Mouse (Mus musculus) granulocyte monocyte progenitor cell, adult 5-6 weeks (primary cell): ENCODE data around the gene Vps37b. TPM values are rescaled to one million over a fixed set of nuclear protein-coding genes. Genes with fewer than 3 reads are reported as not detected.

Source experiments
- ATAC-seq: replicated peaks from 2 replicates; pipeline ENCODE4 v1.8.0; 2016; ENCODE audit warnings: mild to moderate bottlenecking, moderate TSS enrichment, inconsistent platforms; ENCODE audit not compliant: poor library complexity, severe bottlenecking
- total RNA-seq, 2 experiments: library from RNA; stranded (forward) in 1 of 2; stranded (reverse) in 1 of 2; fragments of 200-712, 200-1000 nt in 1 of 2; fragments of >200 nt in 1 of 2; fragmentation: Nextera tagmentation in 1 of 2; gene quantifications; 2 replicates each; pipeline ENCODE4 v1.2.3; 2014 to 2017

Gene Vps37b
- total RNA-seq, 2 experiments from 2014 or later, result 7.6 to 9.5 TPM

- no peak for ATAC-seq
These were observed 26.9 kb downstream of the Vps37b start for GRCm38 (mm10) chr5:124005151-124005500.

GRCm38 (mm10) chr5:124004356-124005150, 27.5 kb downstream of the Vps37b start:
- ATAC-seq, result no peak

- no peak for ATAC-seq
These were observed 28.7 kb downstream of the Vps37b start for GRCm38 (mm10) chr5:124003375-124003774.

GRCm38 (mm10) chr5:124002876-124003275, 29.2 kb downstream of the Vps37b start:
- ATAC-seq, result no peak

- no peak for ATAC-seq
These were observed 30.8 kb downstream of the Vps37b start for GRCm38 (mm10) chr5:124001274-124001673.

GRCm38 (mm10) chr5:124000824-124001223, 31.2 kb downstream of the Vps37b start:
- peak; percentile 61 for ATAC-seq

GRCm38 (mm10) chr5:123998370-123998769, 33.7 kb downstream of the Vps37b start:
- no peak for ATAC-seq

GRCm38 (mm10) chr5:123997811-123998210, 34.3 kb downstream of the Vps37b start:
- ATAC-seq, result no peak

- ATAC-seq, result no peak
These were observed 34.8 kb downstream of the Vps37b start for GRCm38 (mm10) chr5:123997211-123997751.

GRCm38 (mm10) chr5:123996695-123997094, 35.4 kb downstream of the Vps37b start:
- ATAC-seq, result no peak

GRCm38 (mm10) chr5:123996194-123996593, 35.9 kb downstream of the Vps37b start:
- ATAC-seq, result no peak

GRCm38 (mm10) chr5:123995388-123995787, 36.7 kb downstream of the Vps37b start:
- ATAC-seq, result no peak

- no peak for ATAC-seq
These were observed 37.6 kb downstream of the Vps37b start for GRCm38 (mm10) chr5:123994468-123994867.

- ATAC-seq, result no peak
These were observed 38.6 kb downstream of the Vps37b start for GRCm38 (mm10) chr5:123993263-123994036.

GRCm38 (mm10) chr5:123992794-123993193, 39.3 kb downstream of the Vps37b start:
- ATAC-seq, result peak; percentile 63; the same call in 1 of the 2 replicates

- ATAC-seq, result peak; percentile 84
These were observed 39.9 kb downstream of the Vps37b start for GRCm38 (mm10) chr5:123992193-123992637.

GRCm38 (mm10) chr5:123991321-123991720, 40.7 kb downstream of the Vps37b start:
- ATAC-seq, result no peak

GRCm38 (mm10) chr5:123989941-123990885, 41.9 kb downstream of the Vps37b start:
- ATAC-seq, result no peak

- no peak for ATAC-seq
These were observed 44.6 kb downstream of the Vps37b start for GRCm38 (mm10) chr5:123987511-123987910.

GRCm38 (mm10) chr5:123986925-123987324, 45.1 kb downstream of the Vps37b start:
- ATAC-seq, result no peak
